Mouse (Mus musculus) ES-Bruce4 (cell line): Measurements from ENCODE around the gene Pakap.

Experiments
- CTCF ChIP-seq: IDR thresholded peaks from one replicate; pipeline ENCODE4 v1.8.1; 2011; ENCODE audit warnings: low read depth, low read length
- POLR2A ChIP-seq: IDR thresholded peaks from one replicate; pipeline ENCODE4 v1.8.1; 2011; ENCODE audit warnings: low read length; ENCODE audit not compliant: insufficient read depth

GRCm38 (mm10) chr4:57651547-57651946 lies 83.6 kb downstream of the Pakap start:
- TF ChIP-seq POLR2A: no peak
- no peak for TF ChIP-seq CTCF
